Mouse (Mus musculus): Measurements from ENCODE around the gene Cpne4. TPM values are rescaled to one million over a fixed set of nuclear protein-coding genes. Genes with fewer than 3 reads are reported as not detected.

Gene Cpne4
- polyA plus RNA-seq, 1 experiment from 2014 or later, result not detected

- Histone ChIP-seq H3K9me3 (ENCODE audit: low read length) (no peaks in the 10 kb centered on the region; the same call in none of the 2 replicates), H3K4me3 (ENCODE audit: low read depth, low read length) (no peak overlapping the region), H3K27ac (ENCODE audit: low read depth) (no peak overlapping the region), H3K27me3 (ENCODE audit: insufficient read depth, low read length) (no peaks in the 10 kb centered on the region), H3K36me3 (replicated peaks; ENCODE audit: insufficient read depth, low read length) (no peaks in the 10 kb centered on the region), H3K4me1 (ENCODE audit: insufficient read depth) (no peaks in the 10 kb centered on the region), H3K4me2 (ENCODE audit: low read depth, low read length) (no peak overlapping the region), H3K9ac (replicated peaks) (no peak overlapping the region)
- no peak for ATAC-seq
- DNase-seq, result no peak
- 78% methylated on average over 2 of the region's 2 CpGs for WGBS (ENCODE audit: insufficient replicate concordance)
- TF ChIP-seq CTCF (IDR thresholded peaks at IDR 0.05; ENCODE audit: low read depth), result no peak
- no peak for TF ChIP-seq EP300 (IDR thresholded peaks at IDR 0.05; ENCODE audit: low read depth)
These were observed 178.2 kb downstream of the Cpne4 start for GRCm38 (mm10) chr9:104725311-104725710.

GRCm38 (mm10) chr9:104742661-104743380 lies 195.7 kb downstream of the Cpne4 start:
- H3K4me2 ChIP-seq (ENCODE audit: low read depth, low read length), result no peak overlapping the region
- H3K27ac ChIP-seq (ENCODE audit: low read depth), result no peak overlapping the region
- ATAC-seq (no peak), DNase-seq (no peak)
- no peak overlapping the region for H3K9ac ChIP-seq (replicated peaks)
- no peak overlapping the region for H3K4me3 ChIP-seq (ENCODE audit: low read depth, low read length)
- no peaks in the 10 kb centered on the region; the same call in 1 of the 2 replicates for H3K9me3 ChIP-seq (ENCODE audit: low read length)
- H3K27me3 ChIP-seq (ENCODE audit: insufficient read depth, low read length), result no peaks in the 10 kb centered on the region
- no peaks in the 10 kb centered on the region for H3K4me1 ChIP-seq (ENCODE audit: insufficient read depth)
- WGBS (ENCODE audit: insufficient replicate concordance), result 75% methylated on average over 14 of the region's 14 CpGs
- no peaks in the 10 kb centered on the region for H3K36me3 ChIP-seq (replicated peaks; ENCODE audit: insufficient read depth, low read length)
- TF ChIP-seq EP300 (IDR thresholded peaks at IDR 0.05; ENCODE audit: low read depth), result no peak
- TF ChIP-seq CTCF (IDR thresholded peaks at IDR 0.05; ENCODE audit: low read depth), result no peak

- no peak overlapping the region for H3K4me2 ChIP-seq (ENCODE audit: low read depth, low read length)
- H3K4me3 ChIP-seq (ENCODE audit: low read depth, low read length), result no peak overlapping the region
- no peak overlapping the region for H3K27ac ChIP-seq (ENCODE audit: low read depth)
- ATAC-seq, result no peak
- H3K27me3 ChIP-seq (ENCODE audit: insufficient read depth, low read length), result no peaks in the 10 kb centered on the region
- no peak for DNase-seq
- no peak overlapping the region for H3K9ac ChIP-seq (replicated peaks)
- TF ChIP-seq EP300 (IDR thresholded peaks at IDR 0.05; ENCODE audit: low read depth) (no peak), CTCF (IDR thresholded peaks at IDR 0.05; ENCODE audit: low read depth) (no peak)
- WGBS (ENCODE audit: insufficient replicate concordance), result 83% methylated on average over 14 of the region's 14 CpGs
- no peaks in the 10 kb centered on the region for H3K36me3 ChIP-seq (replicated peaks; ENCODE audit: insufficient read depth, low read length)
- no peaks in the 10 kb centered on the region for H3K9me3 ChIP-seq (ENCODE audit: low read length)
- no peaks in the 10 kb centered on the region for H3K4me1 ChIP-seq (ENCODE audit: insufficient read depth)
These were observed 208.4 kb downstream of the Cpne4 start for GRCm38 (mm10) chr9:104755519-104755918.

DNA sequence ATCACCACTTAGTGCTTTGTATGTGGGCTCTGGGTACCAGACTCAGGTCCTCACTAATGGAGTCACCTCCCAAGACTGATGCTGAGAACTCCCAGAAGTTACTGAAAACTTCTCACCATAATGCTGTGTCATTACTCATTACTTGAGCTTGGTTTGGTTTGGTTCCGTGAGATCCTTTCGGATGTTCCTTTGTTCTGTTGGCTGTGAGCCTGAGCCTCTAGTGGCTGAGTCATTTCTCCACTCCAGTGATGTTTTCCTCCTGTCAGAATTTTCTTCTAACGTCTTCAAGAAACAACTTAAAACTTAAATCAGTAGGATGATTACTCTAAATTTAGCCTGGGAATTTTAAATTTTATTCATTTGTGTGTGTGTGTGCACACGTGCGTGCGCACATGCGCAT lies 212.9 kb downstream of the Cpne4 start:
- Histone ChIP-seq H3K27me3 (ENCODE audit: insufficient read depth, low read length) (no peaks in the 10 kb centered on the region), H3K9me3 (ENCODE audit: low read length) (no peaks in the 10 kb centered on the region), H3K9ac (replicated peaks) (no peak overlapping the region), H3K4me2 (ENCODE audit: low read depth, low read length) (no peak overlapping the region), H3K4me1 (ENCODE audit: insufficient read depth) (no peaks in the 10 kb centered on the region), H3K36me3 (replicated peaks; ENCODE audit: insufficient read depth, low read length) (no peaks in the 10 kb centered on the region), H3K4me3 (ENCODE audit: low read depth, low read length) (no peak overlapping the region), H3K27ac (ENCODE audit: low read depth) (no peak overlapping the region)
- 81% methylated on average over 7 of the region's 7 CpGs for WGBS (ENCODE audit: insufficient replicate concordance)
- ATAC-seq (no peak), DNase-seq (no peak)
- TF ChIP-seq EP300 (IDR thresholded peaks at IDR 0.05; ENCODE audit: low read depth) (no peak), CTCF (IDR thresholded peaks at IDR 0.05; ENCODE audit: low read depth) (no peak)

DNA sequence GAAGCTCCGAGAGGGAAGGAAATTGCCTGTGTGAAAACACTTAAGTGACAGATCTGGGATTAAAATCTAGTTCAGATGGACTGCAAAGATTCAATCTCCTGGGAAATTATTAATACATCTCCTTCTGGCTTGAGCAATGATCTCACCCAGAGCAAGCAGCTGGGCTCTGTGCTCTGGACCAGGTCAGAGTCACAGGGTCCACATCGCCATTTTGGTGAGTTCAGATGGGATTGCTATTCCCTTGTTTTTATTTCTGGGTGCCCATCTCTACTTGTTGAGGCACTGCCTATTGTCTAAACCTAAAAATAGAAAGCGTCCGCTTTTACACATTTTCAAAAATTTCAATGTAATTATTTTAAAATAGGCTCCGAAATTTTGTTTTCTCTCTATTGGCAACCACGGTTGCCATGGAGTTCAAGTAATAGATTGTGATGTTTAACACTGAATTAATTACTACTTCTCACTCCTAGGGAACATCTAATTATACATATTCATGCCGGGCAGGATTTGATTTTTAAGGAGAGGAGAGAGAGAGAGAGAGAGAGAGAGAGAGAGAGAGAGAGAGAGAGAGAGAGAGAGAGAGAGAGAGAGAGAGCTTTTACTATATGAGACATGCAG lies 229.2 kb downstream of the Cpne4 start:
- H3K9me3 ChIP-seq (ENCODE audit: low read length), result no peaks in the 10 kb centered on the region
- H3K4me3 ChIP-seq (ENCODE audit: low read depth, low read length), result no peak overlapping the region
- H3K4me2 ChIP-seq (ENCODE audit: low read depth, low read length), result no peak overlapping the region
- no peaks in the 10 kb centered on the region for H3K36me3 ChIP-seq (replicated peaks; ENCODE audit: insufficient read depth, low read length)
- no peak for ATAC-seq
- no peaks in the 10 kb centered on the region for H3K27me3 ChIP-seq (ENCODE audit: insufficient read depth, low read length)
- no peaks in the 10 kb centered on the region for H3K4me1 ChIP-seq (ENCODE audit: insufficient read depth)
- no peak for TF ChIP-seq CTCF (IDR thresholded peaks at IDR 0.05; ENCODE audit: low read depth)
- 79% methylated on average over 7 of the region's 7 CpGs for WGBS (ENCODE audit: insufficient replicate concordance)
- no peak for DNase-seq
- no peak overlapping the region for H3K27ac ChIP-seq (ENCODE audit: low read depth)
- no peak overlapping the region for H3K9ac ChIP-seq (replicated peaks)

GRCm38 (mm10) chr9:104777135-104777534 lies 230.0 kb downstream of the Cpne4 start:
- Histone ChIP-seq H3K4me2 (ENCODE audit: low read depth, low read length) (no peak overlapping the region), H3K27me3 (ENCODE audit: insufficient read depth, low read length) (no peaks in the 10 kb centered on the region), H3K4me3 (ENCODE audit: low read depth, low read length) (no peak overlapping the region), H3K9me3 (ENCODE audit: low read length) (no peaks in the 10 kb centered on the region), H3K9ac (replicated peaks) (no peak overlapping the region), H3K36me3 (replicated peaks; ENCODE audit: insufficient read depth, low read length) (no peaks in the 10 kb centered on the region), H3K4me1 (ENCODE audit: insufficient read depth) (no peaks in the 10 kb centered on the region), H3K27ac (ENCODE audit: low read depth) (no peak overlapping the region)
- ATAC-seq (no peak), DNase-seq (no peak)
- TF ChIP-seq EP300 (IDR thresholded peaks at IDR 0.05; ENCODE audit: low read depth) (no peak), CTCF (IDR thresholded peaks at IDR 0.05; ENCODE audit: low read depth) (no peak)
- WGBS (ENCODE audit: insufficient replicate concordance), result 50% methylated on average over 3 of the region's 3 CpGs
